Mouse (Mus musculus) cortical plate, adult 2 months (tissue): ENCODE measurements around the gene Fbxl16.
A peak's percentile ranks its signal among the peaks of the same experiment; 100 is the strongest.

ENCODE experiments used
- CTCF ChIP-seq: fragments of 200-500 bp; IDR thresholded peaks from 2 replicates; pipeline ENCODE4 v1.5.1; 2011; ENCODE audit warnings: mild to moderate bottlenecking, control low read depth, low read length; ENCODE audit not compliant: insufficient read depth; ENCODE audit errors: extremely low read depth
- POLR2A ChIP-seq: fragments of 200-500 bp; IDR thresholded peaks from 2 replicates; pipeline ENCODE4 v1.6.1; 2011; ENCODE audit warnings: mild to moderate bottlenecking, low read length, control low read depth; ENCODE audit not compliant: insufficient read depth; ENCODE audit errors: extremely low read depth

DNA sequence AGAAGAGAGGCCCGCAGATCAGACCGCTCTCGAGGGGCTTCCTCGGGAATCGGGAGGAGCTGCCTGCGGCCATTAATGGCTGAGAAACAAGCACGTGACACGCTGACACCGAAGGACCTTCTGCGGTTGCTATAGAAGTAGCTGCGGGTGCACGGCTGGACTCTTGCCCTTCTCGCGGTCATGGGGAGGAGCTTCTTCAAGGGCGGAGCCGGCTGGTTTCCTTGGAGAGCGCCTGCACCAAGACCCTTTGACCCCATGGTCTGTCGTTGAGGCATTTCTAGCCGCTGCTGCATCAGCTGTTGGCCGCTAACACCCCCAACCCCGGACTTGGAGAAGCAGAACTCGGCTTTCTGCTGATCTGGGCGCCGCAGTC is 24.4 kb downstream of the Fbxl16 start, which contains the start of gene Stub1:
- TF ChIP-seq CTCF (no peak), POLR2A (peak; percentile 24; the same call in 1 of the 2 replicates)
